Mouse (Mus musculus): Measurements from ENCODE around the gene Sik2. TPM values are rescaled to one million over a fixed set of nuclear protein-coding genes. Genes with fewer than 3 reads are reported as not detected.

Gene Sik2
- total and polyA plus RNA-seq, 3 experiments = 18.7 to 72.8 (median 22.4) TPM

DNA sequence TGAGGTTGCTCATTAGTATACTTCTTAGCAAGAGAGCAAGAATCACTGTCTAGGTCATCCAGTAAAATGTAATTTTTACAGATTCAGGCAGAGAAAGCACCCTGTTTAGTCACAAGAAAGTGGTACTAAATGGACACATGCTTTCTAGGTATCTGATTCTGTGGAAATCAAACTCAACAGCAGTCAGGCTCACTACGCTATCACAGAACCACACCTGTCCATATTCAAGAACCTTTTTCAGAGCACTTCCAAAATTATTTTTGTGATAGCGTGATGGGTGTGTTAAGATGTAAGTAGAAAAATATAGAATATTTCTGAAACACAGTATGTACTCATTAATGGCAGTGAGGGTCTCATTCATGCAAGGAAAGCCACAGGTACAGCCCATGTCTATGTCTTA, 89.3 kb downstream of the Sik2 start:
- Histone ChIP-seq H3K36me3 (replicated peaks) (peaks cover 53% of the 10 kb centered on the region), H3K9me3 (replicated peaks) (no peaks in the 10 kb centered on the region), H3K27me3 (ENCODE audit: insufficient read depth, low read length) (no peaks in the 10 kb centered on the region), H3K4me3 (ENCODE audit: low read depth, low read length) (no peak overlapping the region), H3K4me1 (ENCODE audit: insufficient read depth, low read depth, low read length) (peaks cover 23% of the 10 kb centered on the region)
- DNase-seq (ENCODE audit: low spot score) = no peak
- no peak for ATAC-seq (ENCODE audit: extremely low read depth, insufficient number of reproducible peaks, low FRiP score, poor library complexity, severe bottlenecking)
- TF ChIP-seq POLR2AphosphoS5 (IDR thresholded peaks at IDR 0.05; ENCODE audit: insufficient replicate concordance, low read depth, low read length) (no peak), TAL1 (conservative IDR thresholded peaks at IDR 0.05; ENCODE audit: low read depth, low read length) (no peak), CTCF (IDR thresholded peaks at IDR 0.05; ENCODE audit: low read depth, low read length) (no peak), GATA2 (IDR thresholded peaks at IDR 0.05; ENCODE audit: borderline replicate concordance, low read depth, low read length) (no peak), GATA1 (IDR thresholded peaks at IDR 0.05; ENCODE audit: borderline replicate concordance, low read length) (no peak)

DNA sequence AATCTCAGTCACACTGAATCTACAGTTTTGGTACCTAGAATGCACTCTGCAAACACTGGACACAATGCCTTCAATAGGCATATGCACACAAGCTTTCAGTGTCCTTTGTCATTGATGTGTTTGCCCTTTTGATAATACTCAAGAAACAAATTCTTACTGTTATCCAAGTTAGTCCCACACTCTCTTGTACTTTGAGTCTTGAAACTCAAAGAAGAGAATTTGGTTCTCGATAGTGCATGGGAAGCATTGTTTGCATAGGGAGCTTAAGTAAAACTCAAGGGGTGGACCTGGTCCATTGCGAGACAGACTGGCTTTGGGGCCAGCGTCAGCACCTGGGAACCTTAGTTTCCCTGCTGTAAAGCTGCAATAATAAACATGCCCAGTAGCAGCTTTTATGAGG, 90.7 kb downstream of the Sik2 start:
- Histone ChIP-seq H3K27me3 (ENCODE audit: insufficient read depth, low read length) (no peaks in the 10 kb centered on the region), H3K36me3 (replicated peaks) (peaks cover 68% of the 10 kb centered on the region), H3K9me3 (replicated peaks) (no peaks in the 10 kb centered on the region), H3K4me1 (ENCODE audit: insufficient read depth, low read depth, low read length) (peaks cover 9% of the 10 kb centered on the region), H3K4me3 (ENCODE audit: low read depth, low read length) (no peak overlapping the region)
- ATAC-seq (ENCODE audit: extremely low read depth, insufficient number of reproducible peaks, low FRiP score, poor library complexity, severe bottlenecking) (no peak), DNase-seq (ENCODE audit: low spot score) (no peak)
- TF ChIP-seq GATA2 (IDR thresholded peaks at IDR 0.05; ENCODE audit: borderline replicate concordance, low read depth, low read length) (no peak), POLR2AphosphoS5 (IDR thresholded peaks at IDR 0.05; ENCODE audit: insufficient replicate concordance, low read depth, low read length) (no peak), CTCF (IDR thresholded peaks at IDR 0.05; ENCODE audit: low read depth, low read length) (no peak), GATA1 (IDR thresholded peaks at IDR 0.05; ENCODE audit: borderline replicate concordance, low read length) (no peak), TAL1 (conservative IDR thresholded peaks at IDR 0.05; ENCODE audit: low read depth, low read length) (no peak)

DNA sequence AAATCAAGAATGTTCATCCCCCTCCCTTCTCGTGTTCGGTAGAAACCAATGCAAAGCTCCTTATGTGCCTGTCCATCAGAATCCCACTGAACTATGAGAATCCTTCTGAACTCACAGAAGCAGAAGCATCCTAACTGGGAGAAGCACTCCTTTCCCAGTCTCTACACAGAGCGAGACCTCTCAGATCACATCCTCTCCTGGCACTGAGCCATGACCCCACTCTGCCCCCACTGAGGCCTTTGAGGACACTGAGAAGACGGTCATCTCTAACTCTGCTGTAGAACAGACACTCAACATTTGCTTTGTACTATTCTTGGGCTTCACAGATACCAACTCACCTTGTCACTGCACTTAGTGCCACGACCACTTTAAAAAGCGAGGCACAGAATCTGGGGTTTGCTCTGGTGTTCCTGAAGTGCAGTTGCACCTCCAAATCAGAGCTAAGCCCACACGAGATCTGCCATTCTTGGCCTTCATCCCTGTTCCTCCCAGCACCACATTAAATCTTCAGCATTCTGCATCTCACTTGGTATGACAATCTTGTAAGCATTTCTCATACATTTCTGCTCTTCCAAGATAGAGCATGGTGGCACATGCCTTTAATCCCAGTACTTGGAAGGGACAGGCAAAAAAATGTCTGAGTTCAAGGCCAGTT, 96.9 kb downstream of the Sik2 start:
- H3K36me3 ChIP-seq (replicated peaks) = peaks cover 94% of the 10 kb centered on the region
- no peaks in the 10 kb centered on the region for H3K4me1 ChIP-seq (ENCODE audit: insufficient read depth, low read depth, low read length)
- no peaks in the 10 kb centered on the region for H3K27me3 ChIP-seq (ENCODE audit: insufficient read depth, low read length)
- no peak for TF ChIP-seq GATA2 (IDR thresholded peaks at IDR 0.05; ENCODE audit: borderline replicate concordance, low read depth, low read length)
- TF ChIP-seq CTCF (IDR thresholded peaks at IDR 0.05; ENCODE audit: low read depth, low read length) = no peak
- TF ChIP-seq TAL1 (conservative IDR thresholded peaks at IDR 0.05; ENCODE audit: low read depth, low read length) = no peak
- no peak for TF ChIP-seq GATA1 (IDR thresholded peaks at IDR 0.05; ENCODE audit: borderline replicate concordance, low read length)
- TF ChIP-seq POLR2AphosphoS5 (IDR thresholded peaks at IDR 0.05; ENCODE audit: insufficient replicate concordance, low read depth, low read length) = no peak
- ATAC-seq (ENCODE audit: extremely low read depth, insufficient number of reproducible peaks, low FRiP score, poor library complexity, severe bottlenecking) (no peak), DNase-seq (ENCODE audit: low spot score) (no peak)
- no peaks in the 10 kb centered on the region for H3K9me3 ChIP-seq (replicated peaks)
- H3K4me3 ChIP-seq (ENCODE audit: low read depth, low read length) = no peak overlapping the region

DNA sequence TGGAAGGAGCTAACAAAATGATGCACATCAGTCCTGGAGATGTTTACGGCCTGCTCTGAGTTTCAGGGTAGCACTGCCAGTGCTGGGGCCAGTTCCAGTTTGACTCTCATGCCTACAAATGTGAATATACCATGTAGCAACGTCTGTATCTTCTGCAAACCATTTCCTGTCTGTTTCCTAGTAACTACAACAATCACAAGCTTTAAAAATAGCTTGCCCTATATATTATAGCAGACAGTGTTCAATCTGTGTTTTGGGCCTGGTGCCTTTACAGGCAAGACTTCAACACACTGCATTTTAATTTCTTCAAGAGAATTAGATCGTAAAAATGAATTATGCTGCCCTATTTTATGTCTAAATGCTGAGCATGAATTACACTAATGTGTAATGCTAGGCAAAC, 103.6 kb downstream of the Sik2 start:
- no peak for ATAC-seq (ENCODE audit: extremely low read depth, insufficient number of reproducible peaks, low FRiP score, poor library complexity, severe bottlenecking)
- H3K4me3 ChIP-seq (ENCODE audit: low read depth, low read length) = no peak overlapping the region
- H3K36me3 ChIP-seq (replicated peaks) = peaks cover 85% of the 10 kb centered on the region
- TF ChIP-seq POLR2AphosphoS5 (IDR thresholded peaks at IDR 0.05; ENCODE audit: insufficient replicate concordance, low read depth, low read length) (no peak), GATA2 (IDR thresholded peaks at IDR 0.05; ENCODE audit: borderline replicate concordance, low read depth, low read length) (no peak), CTCF (IDR thresholded peaks at IDR 0.05; ENCODE audit: low read depth, low read length) (no peak), GATA1 (IDR thresholded peaks at IDR 0.05; ENCODE audit: borderline replicate concordance, low read length) (no peak), TAL1 (conservative IDR thresholded peaks at IDR 0.05; ENCODE audit: low read depth, low read length) (no peak)
- H3K4me1 ChIP-seq (ENCODE audit: insufficient read depth, low read depth, low read length) = peaks cover 7% of the 10 kb centered on the region
- DNase-seq (ENCODE audit: low spot score) = no peak
- no peaks in the 10 kb centered on the region for H3K27me3 ChIP-seq (ENCODE audit: insufficient read depth, low read length)
- no peaks in the 10 kb centered on the region for H3K9me3 ChIP-seq (replicated peaks)

DNA sequence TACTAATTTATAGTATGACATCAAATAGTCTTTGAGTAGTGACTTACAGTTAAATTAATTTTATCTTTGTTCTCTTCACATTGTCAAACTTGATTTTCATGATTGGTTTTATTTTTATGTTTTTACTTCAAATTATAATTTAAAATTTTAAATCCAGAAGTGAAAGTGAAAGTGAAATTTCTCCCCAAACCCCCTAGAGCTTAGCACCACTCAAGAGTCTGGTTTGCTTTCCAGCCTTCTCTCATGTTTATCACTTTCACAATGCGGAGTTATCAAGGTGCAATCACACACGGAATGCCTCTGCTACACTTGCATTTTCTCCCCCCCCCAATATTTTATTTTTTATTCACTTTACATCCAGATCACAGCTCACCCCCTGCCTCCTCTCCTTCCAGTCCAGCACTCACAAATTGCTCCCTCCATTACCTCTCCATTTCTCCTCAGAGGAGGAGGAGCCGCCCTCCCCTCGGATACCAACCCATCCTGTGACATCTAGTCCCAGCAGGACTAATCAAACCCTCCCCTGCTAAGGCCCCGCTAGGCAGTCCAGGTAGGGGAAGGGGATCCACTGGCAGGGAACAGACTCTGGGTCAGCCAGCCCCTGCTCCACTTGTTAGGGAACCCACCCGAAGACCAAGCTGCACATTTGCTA, 104.6 kb downstream of the Sik2 start:
- TF ChIP-seq POLR2AphosphoS5 (IDR thresholded peaks at IDR 0.05; ENCODE audit: insufficient replicate concordance, low read depth, low read length) (no peak), GATA1 (IDR thresholded peaks at IDR 0.05; ENCODE audit: borderline replicate concordance, low read length) (no peak), GATA2 (IDR thresholded peaks at IDR 0.05; ENCODE audit: borderline replicate concordance, low read depth, low read length) (no peak), CTCF (IDR thresholded peaks at IDR 0.05; ENCODE audit: low read depth, low read length) (no peak), TAL1 (conservative IDR thresholded peaks at IDR 0.05; ENCODE audit: low read depth, low read length) (no peak)
- no peaks in the 10 kb centered on the region for H3K27me3 ChIP-seq (ENCODE audit: insufficient read depth, low read length)
- DNase-seq (ENCODE audit: low spot score) (no peak), ATAC-seq (ENCODE audit: extremely low read depth, insufficient number of reproducible peaks, low FRiP score, poor library complexity, severe bottlenecking) (no peak)
- peaks cover 7% of the 10 kb centered on the region for H3K4me1 ChIP-seq (ENCODE audit: insufficient read depth, low read depth, low read length)
- H3K9me3 ChIP-seq (replicated peaks) = no peaks in the 10 kb centered on the region
- peaks cover 85% of the 10 kb centered on the region for H3K36me3 ChIP-seq (replicated peaks)
- H3K4me3 ChIP-seq (ENCODE audit: low read depth, low read length) = no peak overlapping the region; the same call in 1 of the 2 replicates
